In the genomic region with DNA sequence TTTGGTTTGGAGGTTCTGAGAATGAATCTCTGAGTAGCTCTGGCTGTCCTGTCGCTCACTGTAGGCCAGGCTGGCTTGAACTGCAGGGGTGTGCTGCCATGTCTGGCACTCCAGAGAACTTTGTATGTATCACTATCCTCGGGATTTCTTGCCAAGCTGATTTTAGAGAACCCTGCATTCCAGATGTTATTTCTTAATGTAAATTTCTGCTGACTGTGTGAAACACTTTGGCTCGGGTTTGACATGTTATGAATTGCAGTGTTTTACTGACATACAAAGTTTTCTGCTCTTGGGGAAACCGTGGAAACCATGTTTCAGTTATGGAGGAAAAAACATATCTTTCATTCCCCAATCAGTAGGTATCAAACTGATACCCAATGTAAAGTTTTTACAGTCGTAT, we compare ENCODE assay signal across 22 mouse cellular contexts.
"Had no signal": no experiment of that assay in that cellular context is flagged by ENCODE, and none has a peak within 500 bp of the region (broad histone marks: within the 10 kb centered on the region; RNA-seq: fewer than 3 reads in every experiment).

No protein-coding gene starts in this region.

- H3K4me2 ChIP-seq: limb, embryonic 12.5 days; liver, embryonic 11.5 days; lung, embryonic 14.5 days; midbrain, embryonic 12.5 days; neural tube, embryonic 13.5 days had no signal

- H3K9ac ChIP-seq: limb, embryonic 12.5 days; liver, embryonic 14.5 days; liver, postnatal 0 days; lung, embryonic 14.5 days; midbrain, embryonic 12.5 days; neural tube, embryonic 13.5 days had no signal

- DNase-seq: kidney, adult 2 months; kidney, postnatal 25 days; layer of hippocampus, adult 9-11 months; liver, postnatal 0 days; lung, embryonic 14.5 days; lung, postnatal 10 days; lung, postnatal 4 days; retina, postnatal 1 day; right cerebral cortex, postnatal 25 days; thymus, adult 2 months; thymus, postnatal 14 days; thymus, postnatal 4 days had no signal

- H3K4me1 ChIP-seq: limb, embryonic 12.5 days; midbrain, embryonic 12.5 days; neural tube, embryonic 13.5 days had no signal

- H3K27ac ChIP-seq: kidney, postnatal 0 days; layer of hippocampus, adult 2 months; limb, embryonic 12.5 days; liver, embryonic 14.5 days; midbrain, embryonic 12.5 days; neural tube, embryonic 13.5 days had no signal

- H3K4me3 ChIP-seq: layer of hippocampus, adult 2 months; limb, embryonic 12.5 days; midbrain, embryonic 12.5 days; myocyte; neural tube, embryonic 13.5 days had no signal

- ATAC-seq: intestine, postnatal 0 days; midbrain, embryonic 16.5 days had no signal

- H3K9me3 ChIP-seq: limb, embryonic 12.5 days; midbrain, embryonic 12.5 days; neural tube, embryonic 13.5 days had no signal

- H3K27me3 ChIP-seq: limb, embryonic 12.5 days; midbrain, embryonic 12.5 days; neural tube, embryonic 13.5 days had no signal
